Mouse (Mus musculus) yolk sac, embryonic 10.5 days (tissue): ENCODE results near the gene B630019K06Rik.
A peak's percentile ranks its signal among the peaks of the same experiment; 100 is the strongest.
"Not testable (repeated sequence)": the region's sequence is repeated elsewhere in the genome, so short reads cannot be mapped to it uniquely, and the experiment has no call there.

Experiments used
- DNase-seq: peaks from one replicate; pipeline ENCODE4 v3.0.0-alpha.2; 2017; ENCODE audit warnings: low spot score

B630019K06Rik gene

DNA sequence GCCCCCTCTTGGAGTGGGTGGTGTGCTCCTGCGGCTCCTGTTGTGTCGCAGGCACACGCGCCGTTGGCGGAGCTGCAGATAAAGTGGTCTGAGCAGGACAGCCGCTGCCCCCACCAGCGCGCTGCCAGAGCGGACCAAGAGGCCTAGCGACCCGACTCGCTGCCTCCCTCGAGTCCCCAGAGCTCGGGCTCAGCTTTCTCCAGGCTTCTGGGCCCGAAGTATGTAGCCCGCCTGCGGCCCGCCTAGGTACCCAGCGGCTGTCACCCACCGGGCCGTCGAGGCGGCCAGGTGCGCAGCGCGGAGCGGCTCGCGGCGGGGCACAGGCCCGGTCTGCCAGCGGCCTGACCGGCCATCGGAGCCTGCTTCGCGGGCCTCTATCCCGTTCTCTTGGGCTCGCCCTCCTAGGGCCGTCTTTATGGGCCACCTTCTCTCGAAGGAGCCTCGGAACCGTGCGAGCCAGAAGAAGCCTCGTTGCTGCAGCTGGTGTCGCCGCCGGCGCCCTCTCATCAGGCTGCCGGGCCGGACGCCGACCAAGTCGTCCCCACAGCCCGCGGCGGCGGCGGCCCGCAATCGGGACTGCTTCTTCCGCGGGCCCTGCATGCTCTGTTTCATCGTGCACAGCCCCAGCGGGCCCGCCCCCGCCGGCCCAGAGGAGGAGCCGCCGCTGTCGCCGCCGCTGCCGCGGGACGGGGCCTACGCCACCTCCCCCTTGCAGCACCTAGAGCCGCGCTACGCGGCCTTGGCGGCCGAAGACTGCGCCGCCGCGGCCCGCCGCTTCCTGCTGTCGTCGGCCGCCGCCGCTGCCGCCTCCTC is at the start of gene B630019K06Rik:
Gene B630019K06Rik (plus strand): TSS at position 40 of the 813 bp plus-strand sequence.
- DNase-seq = peak; percentile 56

DNA sequence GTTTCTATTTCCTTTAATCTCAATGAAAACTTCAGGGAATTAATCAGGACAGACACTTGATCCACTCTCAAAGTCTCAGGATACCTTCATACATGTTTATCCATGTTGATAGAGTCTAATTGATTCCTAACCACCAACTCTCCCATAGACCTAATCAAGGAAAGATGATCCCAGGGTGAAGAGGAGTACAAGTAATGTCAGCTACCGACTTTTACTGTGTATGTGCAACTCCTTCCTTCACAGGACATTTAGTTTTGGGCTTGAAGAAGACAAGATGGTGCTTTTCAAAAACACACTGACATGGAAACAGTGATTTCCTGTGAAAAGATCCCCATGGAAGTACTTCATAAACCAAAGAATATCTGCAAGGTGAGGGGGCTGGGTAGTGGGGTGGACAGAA is 48.5 kb upstream of the B630019K06Rik start, which contains the start of gene Gm6592:
Gene Gm6592 (plus strand): TSS at position 301 of the 400 bp plus-strand sequence.
- DNase-seq = no peak

DNA sequence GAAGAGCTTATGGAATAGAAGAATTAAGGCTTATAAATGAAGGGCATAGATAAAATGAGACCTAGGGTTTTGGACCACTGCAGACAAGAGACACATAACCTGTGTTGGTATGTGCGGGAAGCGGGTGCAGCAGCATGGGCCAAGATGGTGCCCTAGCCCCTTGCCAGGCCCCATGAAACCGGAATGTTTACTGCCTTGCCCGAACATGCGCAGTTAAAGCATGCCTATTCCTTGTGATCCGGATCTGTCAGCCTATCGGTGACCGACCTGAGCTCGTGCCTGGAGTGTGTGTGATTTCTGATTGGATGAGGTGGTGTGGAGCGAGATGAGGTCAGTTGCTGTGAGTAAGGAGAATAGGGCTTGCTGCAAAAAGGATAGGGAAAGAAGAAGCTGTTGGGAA is 39.7 kb upstream of the B630019K06Rik start:
- DNase-seq = no peak

DNA sequence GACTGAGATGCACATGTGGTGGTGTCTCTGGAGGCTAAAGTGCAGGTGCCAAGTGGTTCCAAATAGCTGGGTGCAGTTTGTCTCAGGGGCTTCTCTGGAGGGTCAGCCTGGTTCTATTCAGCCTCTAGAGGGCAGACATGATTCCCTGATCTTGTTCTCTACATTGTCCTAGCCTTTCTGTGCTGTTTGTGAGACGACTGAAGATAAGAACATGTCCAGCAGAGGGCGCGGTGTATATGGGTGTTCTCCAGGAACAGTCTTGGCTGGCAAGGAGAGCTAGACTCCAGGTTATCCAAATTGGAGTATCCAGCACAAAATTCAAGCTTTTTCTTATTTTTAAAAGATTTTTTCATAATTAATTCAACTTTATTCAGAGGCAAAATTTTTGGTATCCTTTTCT is 27.9 kb upstream of the B630019K06Rik start:
- peak; percentile 23 for DNase-seq

DNA sequence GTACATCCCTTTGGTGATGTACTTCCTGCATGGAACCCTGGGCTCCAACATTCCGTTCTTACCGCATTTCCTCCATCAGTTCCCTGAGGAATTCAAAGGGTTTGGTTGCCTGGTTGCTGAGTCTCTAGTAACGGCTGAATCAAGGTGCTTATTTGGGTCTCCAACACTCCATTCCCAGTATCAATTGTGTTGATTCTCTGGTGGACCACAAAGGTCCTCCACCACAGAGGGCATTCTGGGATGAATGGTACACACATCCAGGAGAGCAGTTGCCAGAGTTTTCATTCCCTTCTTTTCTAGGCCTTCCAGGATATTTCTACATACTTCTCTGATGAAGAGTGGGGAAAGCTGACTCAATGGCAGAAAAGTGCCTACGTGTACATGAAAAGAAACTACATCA is 18.2 kb upstream of the B630019K06Rik start, which contains the start of gene Gm5751:
Gene Gm5751 (plus strand): TSS at position 301 of the 400 bp plus-strand sequence.
- not testable (repeated sequence) for DNase-seq

DNA sequence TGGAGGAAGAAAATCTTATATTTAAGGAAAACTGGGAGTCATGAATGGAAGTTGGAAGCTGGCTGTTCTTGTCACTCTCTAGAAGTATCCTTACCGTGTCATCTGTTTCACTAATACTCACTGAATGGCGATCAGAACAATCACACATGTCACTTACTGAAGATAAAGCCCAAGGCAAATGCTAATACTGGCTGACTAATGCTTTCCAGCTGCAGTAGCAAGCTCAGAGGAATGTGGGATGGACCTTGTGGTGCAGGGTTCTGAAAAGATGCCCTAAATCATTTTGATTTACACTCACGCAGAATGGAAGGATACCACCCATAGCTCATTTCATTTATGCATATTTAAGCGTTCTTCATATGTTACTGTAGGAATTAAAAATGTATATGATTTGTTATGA is 7.8 kb upstream of the B630019K06Rik start:
- no peak for DNase-seq

DNA sequence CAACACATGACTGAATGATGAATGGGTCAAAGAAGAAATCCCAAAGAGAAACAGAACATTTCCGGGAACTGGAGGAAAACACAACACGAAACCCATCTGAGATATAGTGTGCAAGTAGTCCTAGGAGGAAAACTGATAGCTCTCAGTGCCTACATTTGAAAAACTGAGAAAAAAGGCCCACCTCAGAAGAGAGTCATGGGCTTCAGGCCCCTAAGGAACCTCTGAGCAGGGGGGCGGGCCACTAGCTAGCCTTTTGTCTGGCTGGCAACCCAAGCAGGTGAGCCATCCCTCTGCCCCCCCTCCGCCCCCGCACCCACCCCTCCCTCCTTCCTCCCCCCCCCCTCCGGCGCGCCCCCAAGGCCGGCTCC is 223 bp upstream of the B630019K06Rik start:
- no peak for DNase-seq

DNA sequence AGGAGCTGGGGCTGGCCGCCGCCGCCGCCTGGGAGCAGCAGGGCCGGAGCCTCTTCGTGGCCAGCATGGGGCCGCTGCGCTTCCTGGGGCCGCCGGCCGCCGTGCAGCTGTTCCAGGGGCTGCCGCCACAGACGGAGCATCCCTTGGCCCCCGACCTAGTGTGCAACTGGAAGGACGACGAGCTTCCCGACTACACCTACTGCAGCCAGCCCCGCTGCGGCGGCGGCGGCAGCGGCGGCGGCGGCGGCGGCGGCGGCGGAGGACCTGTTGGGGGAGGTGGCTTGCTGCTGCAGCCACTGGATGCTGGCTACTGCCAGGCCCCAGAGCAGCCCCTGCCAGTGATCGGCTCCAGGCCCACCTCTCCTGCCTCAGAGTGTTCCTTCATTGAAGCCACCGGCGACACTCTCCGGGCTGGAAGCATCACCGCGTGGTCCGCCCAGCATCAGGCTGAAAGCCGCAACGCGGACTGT is 1.0 kb downstream of the B630019K06Rik start:
- no peak for DNase-seq

DNA sequence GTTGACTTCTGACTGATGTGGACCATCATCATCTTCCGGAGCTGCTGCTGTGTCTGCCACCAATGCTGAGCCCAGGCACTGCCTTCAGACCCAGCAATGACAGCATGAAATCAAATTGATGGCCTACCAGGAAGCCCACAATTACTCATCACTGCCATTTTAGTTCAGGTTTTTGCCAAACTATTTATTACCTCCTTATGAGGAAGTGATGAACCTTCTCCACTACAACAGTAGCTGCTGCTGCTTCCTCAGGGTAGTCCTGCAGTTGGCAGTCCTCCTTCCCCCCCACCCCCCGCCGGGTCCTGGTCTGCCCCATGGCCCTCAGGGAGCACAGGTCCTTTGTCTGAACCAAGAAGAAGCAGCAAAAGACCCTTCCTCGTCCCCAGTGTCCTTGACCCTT is 8.6 kb downstream of the B630019K06Rik start:
- no peak for DNase-seq

DNA sequence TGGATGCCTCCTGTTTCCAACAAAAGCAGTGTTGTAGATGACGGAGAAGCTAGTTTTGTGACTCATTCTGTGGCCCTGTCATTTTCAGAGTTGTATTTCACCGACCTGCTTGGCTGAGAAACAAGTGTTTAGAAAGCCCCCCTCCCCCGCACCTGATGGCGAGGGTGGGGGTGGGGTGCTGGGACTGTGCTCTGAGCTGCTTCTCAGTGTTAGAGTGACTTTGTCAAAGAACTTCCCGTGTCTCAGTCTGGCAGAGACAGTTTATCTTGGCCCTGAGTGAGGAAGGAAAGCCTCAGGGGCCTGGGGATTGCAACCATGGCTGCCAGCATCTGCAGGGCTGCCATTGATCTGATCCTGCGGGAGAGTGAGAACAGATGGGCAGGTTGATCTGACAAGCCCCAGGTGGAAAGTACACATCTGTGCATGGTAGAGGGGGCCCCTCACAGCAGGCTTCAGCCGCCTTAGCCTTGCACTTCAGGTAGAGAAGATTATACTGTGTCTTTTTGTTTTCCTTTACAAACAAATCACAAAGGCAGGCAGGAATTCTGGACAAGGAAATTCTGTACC is 9.8 kb downstream of the B630019K06Rik start:
- no peak for DNase-seq

DNA sequence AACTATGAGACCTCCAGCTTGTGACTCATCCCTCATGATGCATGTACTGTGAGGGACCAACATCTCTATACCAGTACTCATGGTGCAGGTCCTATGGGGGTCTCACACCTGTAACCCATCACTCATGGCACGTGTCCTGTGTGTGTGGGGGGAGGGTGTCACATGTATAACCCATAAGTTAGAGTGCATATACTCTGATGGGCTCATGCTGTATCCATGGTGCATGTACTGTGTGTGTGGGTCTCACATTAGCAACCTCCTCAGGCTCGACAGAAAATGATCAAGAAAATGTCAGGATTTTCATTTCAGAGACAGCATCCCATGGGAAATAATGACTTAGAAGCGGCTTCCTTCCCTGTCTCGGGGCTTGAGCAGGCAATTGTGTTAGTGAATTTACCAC is 28.9 kb downstream of the B630019K06Rik start:
- DNase-seq = no peak

DNA sequence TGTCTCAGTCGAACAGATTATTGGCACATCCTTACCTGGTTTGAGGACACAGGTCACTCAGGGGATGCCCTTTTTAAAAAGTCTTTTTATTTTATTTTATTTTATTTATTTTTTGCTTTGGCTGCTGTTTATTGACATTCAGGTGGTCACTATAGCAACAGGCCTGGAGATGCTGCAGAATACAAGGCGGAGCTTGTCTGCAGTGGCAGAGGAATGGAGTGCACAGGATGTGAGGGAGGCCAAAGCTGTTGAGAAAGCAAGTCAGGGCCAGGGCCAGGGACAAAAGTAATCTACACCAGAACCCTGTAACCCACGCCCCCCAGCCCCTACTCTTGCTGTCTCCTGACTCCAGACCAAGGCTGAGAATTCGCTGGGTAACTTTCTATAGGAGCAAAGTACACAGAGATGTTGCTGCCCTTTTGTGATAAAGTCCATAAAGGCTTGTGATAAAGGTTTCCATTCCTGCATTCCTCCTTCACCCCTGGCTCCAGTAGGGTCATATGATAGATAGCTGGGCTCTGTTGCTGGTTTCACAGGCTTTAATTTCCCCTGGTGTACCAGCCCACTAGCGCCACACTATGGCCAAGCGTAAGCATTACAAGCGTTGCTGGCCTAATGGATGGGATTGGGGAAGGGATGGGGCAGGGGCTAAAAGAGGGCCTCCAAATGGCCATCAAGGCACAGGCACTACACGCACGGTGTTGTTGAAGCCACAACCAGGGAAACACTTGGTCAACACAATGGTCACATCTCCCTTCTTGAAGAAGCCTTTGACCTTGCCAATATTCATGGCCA is 29.8 kb downstream of the B630019K06Rik start:
- DNase-seq = no peak

DNA sequence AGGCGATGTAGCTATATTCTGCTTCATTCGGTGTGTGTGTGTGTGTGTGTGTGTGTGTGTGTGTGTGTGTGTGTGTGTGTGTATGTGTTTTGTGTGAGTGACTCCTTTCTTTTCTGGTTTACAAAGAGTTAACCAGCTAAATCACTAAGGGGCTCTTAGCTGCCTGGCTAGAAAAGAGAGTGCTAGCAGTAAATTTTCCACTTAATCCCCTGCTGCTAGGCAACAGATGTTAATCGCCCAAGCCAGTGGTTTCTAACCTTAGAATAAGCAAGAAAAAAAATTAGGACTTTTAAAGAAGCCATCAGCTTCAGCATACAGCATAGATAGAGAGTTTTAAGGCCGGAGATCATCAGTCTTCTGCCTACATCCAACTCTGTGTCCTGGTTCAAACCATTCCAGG is 35.1 kb downstream of the B630019K06Rik start:
- no peak for DNase-seq

DNA sequence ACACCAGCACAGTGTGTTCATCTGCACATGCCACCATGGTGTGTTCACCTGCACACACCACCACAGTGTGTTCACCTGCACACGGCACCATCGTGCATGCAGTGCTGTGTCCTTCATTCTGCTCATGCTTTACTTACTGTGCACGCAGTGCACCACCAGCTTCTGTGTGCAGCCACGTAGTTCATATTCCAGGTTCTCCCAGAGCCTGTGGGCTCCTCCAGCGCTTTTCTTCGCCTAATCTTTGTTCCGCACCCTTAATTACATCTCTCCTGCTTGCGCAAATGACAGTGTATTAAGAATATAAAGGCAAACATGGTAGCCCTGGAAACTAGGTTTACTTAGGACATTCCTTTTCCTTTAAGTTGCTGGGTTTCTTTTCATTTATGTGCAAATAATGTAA is 51.9 kb downstream of the B630019K06Rik start:
- no peak for DNase-seq
